Comparison of ENCODE assay signal across 40 mouse cellular contexts in the genomic region with DNA sequence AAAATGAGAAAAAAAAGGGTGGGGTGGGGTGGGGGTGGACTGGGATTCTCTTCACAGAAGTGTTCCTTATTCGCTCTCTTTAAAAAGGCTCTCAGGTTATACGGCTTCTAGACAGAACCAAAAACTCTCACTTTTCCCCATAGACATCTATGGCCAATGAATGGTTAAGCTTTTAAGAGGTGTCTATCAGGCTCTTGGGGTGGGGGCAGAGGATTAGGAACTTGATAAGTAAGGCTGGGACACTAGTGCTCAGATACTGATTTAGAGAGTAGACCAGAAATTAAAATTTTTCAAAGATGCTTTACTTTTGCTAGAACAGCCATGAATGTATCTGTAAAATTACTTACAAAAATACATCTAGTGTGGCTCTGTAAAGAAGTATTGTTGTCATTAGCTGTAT. TPM values are rescaled to one million over a fixed set of nuclear protein-coding genes. Genes with fewer than 3 reads are reported as not detected.
"Had no signal": no experiment of that assay in that cellular context is flagged by ENCODE, and none has a peak within 500 bp of the region (broad histone marks: within the 10 kb centered on the region; RNA-seq: fewer than 3 reads in every experiment).

No protein-coding gene starts in this region.

- H3K9me3 ChIP-seq: limb, embryonic 10.5 days; limb, embryonic 12.5 days; limb, embryonic 13.5 days; limb, embryonic 15.5 days; liver, embryonic 12.5 days; liver, embryonic 13.5 days; liver, embryonic 15.5 days; lung, embryonic 15.5 days; megakaryocyte, embryonic 14.5 days; midbrain, embryonic 10.5 days; midbrain, embryonic 12.5 days; midbrain, embryonic 13.5 days; midbrain, embryonic 15.5 days; neural tube, embryonic 12.5 days had no signal

- DNase-seq: left cerebral cortex, postnatal 4 days; liver; liver, embryonic 13.5 days; liver, postnatal 0 days; lung, adult 18-20 months; lung, adult 2 months; lung, embryonic 14.5 days; lung, postnatal 10 days; lung, postnatal 14 days; lung, postnatal 36 days; lung, postnatal 4 days; midbrain, embryonic 14.5 days had no signal

- H3K27ac ChIP-seq: limb, embryonic 10.5 days; limb, embryonic 12.5 days; limb, embryonic 13.5 days; limb, embryonic 15.5 days; liver, embryonic 12.5 days; liver, embryonic 13.5 days; liver, embryonic 14.5 days; liver, embryonic 15.5 days; lung, embryonic 15.5 days; macrophage; midbrain, embryonic 10.5 days; midbrain, embryonic 12.5 days; midbrain, embryonic 13.5 days; midbrain, embryonic 15.5 days; neural tube, embryonic 12.5 days had no signal

- H3K4me3 ChIP-seq: limb, embryonic 10.5 days; limb, embryonic 12.5 days; limb, embryonic 13.5 days; limb, embryonic 15.5 days; liver, embryonic 12.5 days; liver, embryonic 13.5 days; liver, embryonic 15.5 days; lung, embryonic 15.5 days; megakaryocyte, embryonic 14.5 days; midbrain, embryonic 10.5 days; midbrain, embryonic 12.5 days; midbrain, embryonic 13.5 days; midbrain, embryonic 15.5 days; myocyte; neural tube, embryonic 12.5 days had no signal

- H3K9ac ChIP-seq: limb, embryonic 12.5 days; limb, embryonic 13.5 days; limb, embryonic 15.5 days; liver, embryonic 12.5 days; liver, embryonic 13.5 days; liver, embryonic 14.5 days; liver, embryonic 15.5 days; liver, postnatal 0 days; lung, embryonic 14.5 days; lung, embryonic 15.5 days; midbrain, embryonic 12.5 days; midbrain, embryonic 13.5 days; midbrain, embryonic 15.5 days; neural tube, embryonic 12.5 days had no signal

- H3K36me3 ChIP-seq: limb, embryonic 10.5 days; limb, embryonic 12.5 days; limb, embryonic 13.5 days; limb, embryonic 15.5 days; liver, embryonic 12.5 days; liver, embryonic 13.5 days; liver, embryonic 15.5 days; lung, embryonic 15.5 days; midbrain, embryonic 10.5 days; midbrain, embryonic 12.5 days; midbrain, embryonic 13.5 days; midbrain, embryonic 15.5 days; neural tube, embryonic 12.5 days had no signal

RNA-seq across cellular contexts. Expression of a gene that starts 5.1 kb away (rescaled TPM):
- total RNA-seq: left cerebral cortex, postnatal 10 days; left cerebral cortex, postnatal 14 days; left cerebral cortex, postnatal 25 days; left cerebral cortex, postnatal 4 days; liver, adult 2 months; megakaryocyte progenitor cell, adult 5-6 weeks; megakaryocyte, adult 5-6 weeks; megakaryocyte-erythroid progenitor cell, adult 5-6 weeks; monocyte, adult 5-6 weeks had no signal
- polyA plus RNA-seq: limb, embryonic 10.5 days; limb, embryonic 12.5 days; liver, adult 2 months; liver, embryonic 11.5 days; liver, embryonic 12.5 days; liver, embryonic 13.5 days; liver, embryonic 15.5 days; liver, embryonic 16.5 days; liver, postnatal 0 days; lung, adult 2 months; lung, embryonic 14.5 days; lung, embryonic 15.5 days; lung, embryonic 16.5 days; lung, postnatal 0 days; macrophage; myocyte had no signal
